Mouse (Mus musculus): Measurements from ENCODE around the gene Gns.

DNA sequence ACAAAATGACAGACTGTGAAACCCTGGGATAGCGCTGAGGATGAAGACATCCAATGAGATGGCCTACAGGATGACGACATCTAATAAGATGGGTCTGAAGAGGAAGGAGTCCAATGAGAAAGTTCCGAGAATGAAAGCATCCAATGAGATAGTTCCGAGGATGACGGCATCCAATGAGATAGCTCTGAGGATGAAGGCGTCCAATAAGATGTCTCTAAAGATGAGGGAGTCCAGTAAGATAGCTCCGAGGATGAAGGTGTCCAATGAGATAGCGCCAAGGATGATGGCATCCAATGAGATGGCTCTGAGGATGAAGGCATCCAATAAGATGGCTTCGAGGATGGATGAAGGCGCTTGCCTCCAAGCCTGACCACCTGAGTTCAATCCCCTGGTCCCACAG lies 22.6 kb upstream of the Gns start:
- TF ChIP-seq CTCF (IDR thresholded peaks at IDR 0.05; ENCODE audit: control insufficient read depth, insufficient read depth, low read length) (no peak), POLR2A (IDR thresholded peaks at IDR 0.05; ENCODE audit: borderline replicate concordance, control insufficient read depth, low read depth, low read length) (no peak)
